Mouse (Mus musculus) MEL (cell line): Measurements from ENCODE around the gene Fuom.

Experiments
- CHD1 ChIP-seq: IDR thresholded peaks from 2 replicates; pipeline ENCODE4 v1.6.1; 2012; ENCODE audit warnings: low read depth, mild to moderate bottlenecking, inconsistent platforms, low read length, improper control_type of control experiment
- CTCF ChIP-seq, 3 experiments: IDR thresholded peaks in 2 of 3; conservative IDR thresholded peaks in 1 of 3; 2 replicates each; pipeline ENCODE4 v1.5.1; 2011 to 2012; ENCODE audit warnings: low read length in 3 of 3, low read depth in 2 of 3, mild to moderate bottlenecking in 2 of 3, improper control_type of control experiment in 1 of 3, inconsistent platforms in 1 of 3, mixed read lengths in 1 of 3, moderate library complexity in 1 of 3; ENCODE audit not compliant: control insufficient read depth in 1 of 3, insufficient read depth in 1 of 3, poor library complexity in 1 of 3, severe bottlenecking in 1 of 3
- MAX ChIP-seq: IDR thresholded peaks from 2 replicates; pipeline ENCODE4 v1.6.1; 2011; ENCODE audit warnings: low read length, improper control_type of control experiment
- POLR2AphosphoS2 ChIP-seq: IDR thresholded peaks from 2 replicates; pipeline ENCODE4 v1.6.1; 2011; ENCODE audit warnings: low read length, improper control_type of control experiment
- SIN3A ChIP-seq: IDR thresholded peaks from 2 replicates; pipeline ENCODE4 v1.6.1; 2012; ENCODE audit warnings: low read length, improper control_type of control experiment, inconsistent platforms
- USF1 ChIP-seq: IDR thresholded peaks from 2 replicates; pipeline ENCODE4 v1.6.1; 2014; ENCODE audit warnings: low read depth, mild to moderate bottlenecking, inconsistent platforms, low read length, improper control_type of control experiment, moderate library complexity

DNA sequence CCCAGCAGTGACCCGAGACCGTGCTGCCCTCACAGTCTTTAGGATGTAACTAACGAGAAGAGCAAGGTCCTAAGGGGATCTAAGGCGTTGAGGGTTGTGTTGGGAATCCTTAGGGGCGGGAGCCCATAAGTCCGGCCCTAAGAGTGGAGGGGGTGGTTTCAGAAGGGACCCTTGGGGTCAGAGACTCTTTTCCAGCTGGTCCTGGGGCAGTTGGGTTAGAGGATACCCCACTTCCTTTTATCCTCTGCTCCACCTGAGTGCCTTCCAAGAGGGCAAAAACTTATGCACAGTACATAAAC is 40.5 kb downstream of the Fuom start:
- TF ChIP-seq POLR2AphosphoS2 (no peak), MAX (no peak), CTCF (IDR thresholded peaks at IDR 0.05 in 2 of 3, conservative IDR thresholded peaks at IDR 0.05 in 1 of 3; ENCODE audit: control insufficient read depth in 1 of 3, insufficient read depth in 1 of 3, low read depth in 2 of 3, low read length in 3 of 3, poor library complexity in 1 of 3, severe bottlenecking in 1 of 3) (no peak), SIN3A (no peak), CHD1 (no peak), USF1 (no peak)
